Mouse (Mus musculus): ENCODE results near the gene Rab5c.

- no peak for TF ChIP-seq POLR2A (IDR thresholded peaks at IDR 0.05; ENCODE audit: low read depth, low read length)
- TF ChIP-seq CTCF (IDR thresholded peaks at IDR 0.05; ENCODE audit: extremely low read depth, insufficient read depth, insufficient read length, insufficient replicate concordance), result no peak
Observed at GRCm38 (mm10) chr11:100752294-100752693, 14.3 kb upstream of the Rab5c start.
